Mouse (Mus musculus) midbrain, embryonic 12.5 days (tissue): ENCODE measurements around the gene Il1rapl2. TPM values are rescaled to one million over a fixed set of nuclear protein-coding genes. Genes with fewer than 3 reads are reported as not detected.
A peak's percentile ranks its signal among the peaks of the same experiment; 100 is the strongest.

Source experiments
- ATAC-seq: fragments of 200-750 bp; cut with Nextera tagmentation; 2 replicates; pipeline ENCODE4 v1.8.0; 2017; ENCODE audit warnings: low read depth, moderate TSS enrichment, moderate library complexity; ENCODE audit not compliant: low FRiP score
- H3K27ac ChIP-seq: fragments of 300-500 bp; sonication (generic); replicated peaks from 2 replicates; pipeline ENCODE4 v1.5.1; 2016; ENCODE audit warnings: mild to moderate bottlenecking
- H3K27me3 ChIP-seq: fragments of 300-500 bp; sonication (generic); 2 replicates; pipeline ENCODE4 v1.6.1; 2016; ENCODE audit warnings: mild to moderate bottlenecking
- H3K36me3 ChIP-seq: fragments of 300-500 bp; sonication (generic); 2 replicates; pipeline ENCODE4 v1.6.1; 2016
- H3K4me1 ChIP-seq: fragments of 300-500 bp; sonication (generic); 2 replicates; pipeline ENCODE4 v1.6.1; 2016
- H3K4me2 ChIP-seq: fragments of 300-500 bp; sonication (generic); replicated peaks from 2 replicates; pipeline ENCODE4 v1.6.1; 2016; ENCODE audit warnings: mild to moderate bottlenecking, moderate library complexity
- H3K4me3 ChIP-seq: fragments of 300-500 bp; sonication (generic); 2 replicates; pipeline ENCODE4 v1.5.1; 2016; ENCODE audit warnings: mild to moderate bottlenecking
- H3K9ac ChIP-seq: fragments of 300-500 bp; sonication (generic); replicated peaks from 2 replicates; pipeline ENCODE4 v1.6.1; 2016; ENCODE audit warnings: mild to moderate bottlenecking, moderate library complexity
- H3K9me3 ChIP-seq: fragments of 300-500 bp; sonication (generic); 2 replicates; pipeline ENCODE4 v1.6.1; 2016; ENCODE audit warnings: mild to moderate bottlenecking
- WGBS: fragments of 180-500 bp; shearing (Covaris S2); methylation state at CpG from one replicate; pipeline ENCODE4 v1.1.7; 2016; 5-methylcytosine and 5-hydroxymethylcytosine counted together
- polyA plus RNA-seq: library from polyadenylated mRNA; unstranded; fragments of >200 nt; fragmentation: Nextera tagmentation; extraction: Ambion mirVana; gene quantifications from 2 replicates; pipeline ENCODE4 v1.2.1, GENCODE M21; 2016

Il1rapl2 gene
- 0.46 and 0.50 TPM in 2 replicates for polyA plus RNA-seq

DNA sequence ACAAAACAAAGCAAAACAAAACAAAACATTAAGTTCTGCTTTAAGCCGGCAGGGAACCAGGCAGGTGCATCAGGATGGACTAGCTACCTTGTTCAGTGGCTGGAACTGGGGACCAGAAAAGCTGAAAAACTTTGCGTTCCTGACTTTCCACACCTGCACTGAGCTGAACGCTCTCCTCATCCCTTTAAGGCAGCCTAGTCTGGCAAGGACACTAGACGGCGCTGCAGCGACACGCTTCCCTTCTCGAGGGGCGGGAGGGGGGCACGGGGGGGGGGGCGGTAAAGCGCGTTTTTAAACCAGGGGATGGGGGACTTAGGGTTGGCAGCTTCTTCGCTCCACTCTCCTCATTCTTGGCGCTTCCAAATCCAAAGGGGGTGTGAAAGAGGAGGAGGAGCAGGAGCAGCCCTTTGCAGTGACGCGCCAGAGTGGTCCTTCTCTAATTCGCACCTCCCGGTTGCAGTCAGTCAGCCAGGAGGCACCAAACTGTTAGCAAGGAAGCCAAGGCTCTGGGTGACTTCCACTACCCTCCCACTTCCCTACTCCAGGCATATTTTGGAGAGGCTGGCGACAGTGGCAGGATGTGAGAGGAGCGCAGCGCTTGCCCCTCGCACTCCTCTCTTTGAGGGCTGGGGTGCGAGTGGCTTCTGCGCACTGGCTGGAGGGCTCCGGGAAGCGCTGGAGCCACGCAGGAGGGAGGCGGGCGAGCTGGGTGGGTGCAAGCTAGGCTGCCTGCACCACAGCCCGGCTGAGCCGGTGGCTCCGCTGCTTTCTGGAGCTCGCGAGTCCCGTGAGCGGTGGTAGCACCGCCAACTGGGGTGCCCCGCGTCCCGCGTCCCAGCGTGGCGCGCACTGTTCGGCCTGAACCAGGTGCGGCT lies at the start of gene Il1rapl2:
TSS of gene Il1rapl2 (plus strand) at position 288 of the 875 bp plus-strand sequence.
- WGBS: 19% methylated on average over 46 of the region's 47 CpGs
- Histone ChIP-seq H3K4me3 (peak within 1 kb of the TSS; percentile 42), H3K9ac (no peak within 1 kb of the TSS), H3K4me1 (no peaks in the 10 kb centered on the region), H3K27me3 (peaks cover 49% of the 10 kb centered on the region), H3K9me3 (no peaks in the 10 kb centered on the region), H3K36me3 (no peaks in the 10 kb centered on the region), H3K4me2 (peak within 1 kb of the TSS; percentile 68), H3K27ac (no peak within 1 kb of the TSS)
- peak; percentile 81 for ATAC-seq

GRCm38 (mm10) chrX:137548348-137548747 lies 22.1 kb upstream of the Il1rapl2 start:
- Histone ChIP-seq H3K36me3 (no peaks in the 10 kb centered on the region), H3K9me3 (no peaks in the 10 kb centered on the region)
- WGBS: 78% methylated on average over 2 of the region's 2 CpGs

DNA sequence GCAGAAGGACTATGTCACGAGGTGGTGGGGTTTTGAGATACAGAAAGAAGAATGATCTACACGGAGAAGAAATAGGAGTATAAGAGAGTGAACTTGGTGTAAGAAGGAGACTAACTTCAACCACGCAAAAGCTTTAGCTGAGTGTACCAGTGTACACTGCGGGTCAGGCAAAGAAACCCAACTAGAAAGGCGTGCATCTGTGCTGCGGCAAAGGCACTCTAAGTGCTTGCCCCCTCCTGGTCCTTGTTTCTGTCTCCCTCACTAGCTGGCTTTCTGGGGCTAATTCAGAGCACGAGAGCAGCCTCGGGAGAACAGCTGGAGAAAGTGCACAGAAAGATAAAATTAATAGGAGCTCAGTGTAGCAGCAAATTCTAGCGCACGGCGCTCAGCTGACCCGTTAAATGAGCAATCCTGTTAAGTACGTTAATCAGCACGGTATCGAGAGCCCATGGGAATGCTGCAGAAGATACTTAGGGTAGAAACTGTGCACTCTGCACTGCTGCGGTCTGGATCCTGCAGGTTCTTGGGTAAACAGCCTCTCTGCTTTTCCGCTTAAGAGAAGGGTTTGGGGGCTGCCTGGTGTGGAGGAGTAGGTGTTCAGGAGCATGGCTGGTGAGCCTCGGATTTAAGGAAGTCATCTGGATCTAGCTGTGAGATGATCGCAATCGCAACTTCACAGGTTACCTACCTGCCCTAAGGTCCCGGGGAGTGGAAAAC lies 778 bp upstream of the Il1rapl2 start:
- Histone ChIP-seq H3K4me3 (peak overlapping the region; percentile 42), H3K27me3 (peaks cover 49% of the 10 kb centered on the region), H3K36me3 (no peaks in the 10 kb centered on the region), H3K4me2 (peak overlapping the region; percentile 68), H3K9ac (no peak overlapping the region), H3K27ac (no peak overlapping the region), H3K9me3 (no peaks in the 10 kb centered on the region), H3K4me1 (no peaks in the 10 kb centered on the region)
- 28% methylated on average over 21 of the region's 21 CpGs for WGBS
- ATAC-seq: 0 out of 2 replicates have a peak, but pooled peaks have one; percentile 32

More at GRCm38 (mm10) chrX:137548348-137548747, 22.1 kb upstream of the Il1rapl2 start:
- no peak for ATAC-seq
- Histone ChIP-seq H3K4me3 (no peak overlapping the region), H3K27me3 (no peaks in the 10 kb centered on the region), H3K9ac (no peak overlapping the region), H3K27ac (no peak overlapping the region), H3K4me1 (no peaks in the 10 kb centered on the region), H3K4me2 (no peak overlapping the region)

- 37% methylated on average over 1 of the region's 1 CpGs for WGBS
- Histone ChIP-seq H3K27ac (no peak overlapping the region), H3K4me1 (no peaks in the 10 kb centered on the region), H3K9me3 (no peaks in the 10 kb centered on the region), H3K9ac (no peak overlapping the region), H3K36me3 (no peaks in the 10 kb centered on the region), H3K27me3 (no peaks in the 10 kb centered on the region), H3K4me3 (no peak overlapping the region), H3K4me2 (no peak overlapping the region)
- no peak for ATAC-seq
Observed at GRCm38 (mm10) chrX:137582656-137583055, 12.2 kb downstream of the Il1rapl2 start.

- Histone ChIP-seq H3K27ac (no peak overlapping the region), H3K9ac (no peak overlapping the region), H3K27me3 (no peaks in the 10 kb centered on the region), H3K36me3 (no peaks in the 10 kb centered on the region), H3K9me3 (no peaks in the 10 kb centered on the region), H3K4me2 (no peak overlapping the region), H3K4me1 (no peaks in the 10 kb centered on the region), H3K4me3 (no peak overlapping the region)
- no peak for ATAC-seq
Observed at GRCm38 (mm10) chrX:137620697-137621096, 50.3 kb downstream of the Il1rapl2 start.

GRCm38 (mm10) chrX:137667011-137667410 lies 96.6 kb downstream of the Il1rapl2 start:
- H3K4me2 ChIP-seq: no peak overlapping the region
- no peaks in the 10 kb centered on the region for H3K9me3 ChIP-seq
- WGBS: 35% methylated on average over 2 of the region's 2 CpGs
- no peak overlapping the region for H3K4me3 ChIP-seq
- no peaks in the 10 kb centered on the region for H3K4me1 ChIP-seq
- H3K9ac ChIP-seq: no peak overlapping the region
- no peak overlapping the region for H3K27ac ChIP-seq
- no peaks in the 10 kb centered on the region for H3K36me3 ChIP-seq
- H3K27me3 ChIP-seq: no peaks in the 10 kb centered on the region
- no peak for ATAC-seq

- Histone ChIP-seq H3K9me3 (no peaks in the 10 kb centered on the region), H3K27ac (no peak overlapping the region), H3K4me1 (no peaks in the 10 kb centered on the region), H3K27me3 (no peaks in the 10 kb centered on the region), H3K4me3 (no peak overlapping the region), H3K4me2 (no peak overlapping the region), H3K36me3 (no peaks in the 10 kb centered on the region), H3K9ac (no peak overlapping the region)
- WGBS: 86% methylated on average over 1 of the region's 1 CpGs
- ATAC-seq: no peak
Observed at GRCm38 (mm10) chrX:137687974-137688373, 117.6 kb downstream of the Il1rapl2 start.

DNA sequence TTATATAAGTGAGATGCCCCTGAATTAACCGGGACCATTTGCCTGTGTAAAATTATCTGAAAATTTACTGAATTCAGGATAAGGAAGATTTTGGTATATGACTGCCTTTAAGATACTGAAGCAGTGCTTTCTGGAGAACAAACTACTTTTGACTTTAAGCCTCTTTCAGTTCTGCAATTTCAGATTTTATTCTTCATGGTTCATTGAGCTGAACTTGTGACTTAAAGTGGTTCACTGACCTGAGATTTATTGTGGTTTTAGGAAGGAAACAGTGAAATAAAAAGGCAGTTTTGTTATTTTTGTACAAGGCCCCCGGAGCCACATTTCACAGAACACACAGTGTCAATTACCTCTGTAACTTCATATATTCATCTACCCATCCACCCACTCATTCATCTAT lies 129.6 kb downstream of the Il1rapl2 start:
- Histone ChIP-seq H3K27me3 (no peaks in the 10 kb centered on the region), H3K9ac (no peak overlapping the region), H3K4me2 (no peak overlapping the region), H3K27ac (no peak overlapping the region), H3K4me3 (no peak overlapping the region), H3K36me3 (no peaks in the 10 kb centered on the region), H3K4me1 (no peaks in the 10 kb centered on the region), H3K9me3 (no peaks in the 10 kb centered on the region)
- WGBS: 78% methylated on average over 2 of the region's 2 CpGs
- no peak for ATAC-seq

DNA sequence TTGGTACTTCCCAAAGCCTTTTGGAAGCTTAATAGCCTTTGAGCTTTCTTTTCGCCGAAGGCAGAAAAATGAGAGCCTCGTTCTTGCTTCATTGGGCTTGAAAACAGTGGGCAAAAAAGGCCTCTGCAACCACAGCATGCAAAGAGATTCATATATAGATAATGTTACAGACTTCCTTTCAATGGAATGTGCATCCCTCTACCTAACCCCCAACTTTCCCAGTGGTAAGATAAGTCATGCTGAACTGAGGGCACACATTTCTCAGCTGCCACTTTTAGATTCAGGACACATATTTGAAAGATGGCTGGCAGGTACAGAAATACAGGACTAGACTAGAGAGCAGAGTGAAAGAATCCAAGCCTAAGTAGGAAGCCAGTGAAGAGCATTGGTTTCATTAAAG lies 185.1 kb downstream of the Il1rapl2 start:
- 48% methylated on average over 3 of the region's 3 CpGs for WGBS
- Histone ChIP-seq H3K9ac (no peak overlapping the region), H3K4me2 (no peak overlapping the region), H3K36me3 (no peaks in the 10 kb centered on the region), H3K4me1 (no peaks in the 10 kb centered on the region), H3K27me3 (no peaks in the 10 kb centered on the region; the same call in 1 of the 2 replicates), H3K4me3 (no peak overlapping the region), H3K9me3 (no peaks in the 10 kb centered on the region), H3K27ac (no peak overlapping the region)
- ATAC-seq: no peak

GRCm38 (mm10) chrX:137805484-137806200 lies 235.2 kb downstream of the Il1rapl2 start:
- WGBS: 64% methylated on average over 6 of the region's 6 CpGs
- H3K4me2 ChIP-seq: no peak overlapping the region
- peak overlapping the region; percentile 61; the same call in 1 of the 2 replicates for H3K27ac ChIP-seq
- ATAC-seq: peak; percentile 66; the same call in 1 of the 2 replicates
- H3K27me3 ChIP-seq: no peaks in the 10 kb centered on the region
- H3K4me3 ChIP-seq: no peak overlapping the region
- no peaks in the 10 kb centered on the region for H3K36me3 ChIP-seq
- H3K9ac ChIP-seq: no peak overlapping the region
- H3K9me3 ChIP-seq: no peaks in the 10 kb centered on the region
- H3K4me1 ChIP-seq: no peaks in the 10 kb centered on the region

- WGBS: 58% methylated on average over 4 of the region's 4 CpGs
- Histone ChIP-seq H3K36me3 (no peaks in the 10 kb centered on the region), H3K27ac (no peak overlapping the region), H3K9ac (no peak overlapping the region), H3K4me2 (no peak overlapping the region), H3K27me3 (no peaks in the 10 kb centered on the region), H3K4me3 (no peak overlapping the region), H3K4me1 (no peaks in the 10 kb centered on the region), H3K9me3 (no peaks in the 10 kb centered on the region)
- peak; percentile 92 for ATAC-seq
Observed at GRCm38 (mm10) chrX:137806231-137807114, 236.1 kb downstream of the Il1rapl2 start.
